Mouse (Mus musculus) embryonic facial prominence, embryonic 12.5 days (tissue): ENCODE measurements around the gene Spem1. TPM values are rescaled to one million over a fixed set of nuclear protein-coding genes. Genes with fewer than 3 reads are reported as not detected.

Experiments
- ATAC-seq: fragments of 200-750 bp; cut with Nextera tagmentation; 2 replicates; pipeline ENCODE4 v1.8.0; 2017; ENCODE audit not compliant: insufficient number of reproducible peaks, insufficient read depth, low FRiP score, low TSS enrichment
- H3K27ac ChIP-seq: fragments of 300-500 bp; sonication (generic); 2 replicates; pipeline ENCODE4 v1.5.1; 2016; ENCODE audit warnings: mild to moderate bottlenecking
- H3K27me3 ChIP-seq: fragments of 300-500 bp; sonication (generic); 2 replicates; pipeline ENCODE4 v1.6.1; 2016; ENCODE audit warnings: mild to moderate bottlenecking, moderate library complexity
- H3K36me3 ChIP-seq: fragments of 300-500 bp; sonication (generic); 2 replicates; pipeline ENCODE4 v1.6.1; 2016; ENCODE audit warnings: mild to moderate bottlenecking
- H3K4me1 ChIP-seq: fragments of 300-500 bp; sonication (generic); 2 replicates; pipeline ENCODE4 v1.6.1; 2016
- H3K4me2 ChIP-seq: fragments of 300-500 bp; sonication (generic); replicated peaks from 2 replicates; pipeline ENCODE4 v1.6.1; 2016; ENCODE audit warnings: mild to moderate bottlenecking, moderate library complexity
- H3K4me3 ChIP-seq: fragments of 300-500 bp; sonication (generic); 2 replicates; pipeline ENCODE4 v1.5.1; 2016; ENCODE audit warnings: mild to moderate bottlenecking
- H3K9ac ChIP-seq: fragments of 300-500 bp; sonication (generic); 2 replicates; pipeline ENCODE4 v1.6.1; 2016; ENCODE audit warnings: mild to moderate bottlenecking, moderate library complexity
- H3K9me3 ChIP-seq: fragments of 300-500 bp; sonication (generic); 2 replicates; pipeline ENCODE4 v1.6.1; 2016; ENCODE audit warnings: mild to moderate bottlenecking, moderate library complexity
- WGBS: fragments of 180-500 bp; shearing (Covaris S2); methylation state at CpG from one replicate; pipeline ENCODE4 v1.1.7; 2016; 5-methylcytosine and 5-hydroxymethylcytosine counted together
- polyA plus RNA-seq: library from polyadenylated mRNA; unstranded; fragments of >200 nt; fragmentation: Nextera tagmentation; extraction: Ambion mirVana; gene quantifications from 2 replicates; pipeline ENCODE4 v1.2.1, GENCODE M21; 2016

The Spem1 gene
- polyA plus RNA-seq, 1 experiment from 2014 or later = 0.58 TPM

DNA sequence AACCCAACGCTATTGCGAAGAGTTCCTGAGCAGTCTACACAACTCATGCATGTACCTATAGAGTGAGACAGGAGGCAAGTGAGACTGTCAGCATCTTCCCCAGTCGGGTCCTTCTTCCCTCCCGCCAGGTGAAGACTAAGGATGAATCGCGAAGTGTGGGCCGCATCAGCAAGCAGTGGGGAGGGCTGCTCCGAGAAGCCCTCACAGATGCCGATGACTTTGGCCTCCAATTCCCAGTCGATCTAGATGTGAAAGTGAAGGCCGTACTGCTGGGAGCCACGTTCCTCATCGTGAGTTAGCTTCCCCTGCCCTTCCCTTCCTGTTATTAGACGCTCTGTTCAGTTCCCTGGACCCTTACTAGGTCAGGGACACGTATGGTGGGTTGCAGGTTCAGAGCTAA lies 27.9 kb upstream of the Spem1 start:
- Histone ChIP-seq H3K9me3 (no peaks in the 10 kb centered on the region), H3K9ac (no peak overlapping the region), H3K36me3 (peaks cover 49% of the 10 kb centered on the region), H3K27me3 (no peaks in the 10 kb centered on the region), H3K27ac (no peak overlapping the region), H3K4me1 (peaks cover 23% of the 10 kb centered on the region), H3K4me2 (no peak overlapping the region), H3K4me3 (no peak overlapping the region)
- 90% methylated on average over 15 of the region's 15 CpGs for WGBS
- no peak for ATAC-seq

DNA sequence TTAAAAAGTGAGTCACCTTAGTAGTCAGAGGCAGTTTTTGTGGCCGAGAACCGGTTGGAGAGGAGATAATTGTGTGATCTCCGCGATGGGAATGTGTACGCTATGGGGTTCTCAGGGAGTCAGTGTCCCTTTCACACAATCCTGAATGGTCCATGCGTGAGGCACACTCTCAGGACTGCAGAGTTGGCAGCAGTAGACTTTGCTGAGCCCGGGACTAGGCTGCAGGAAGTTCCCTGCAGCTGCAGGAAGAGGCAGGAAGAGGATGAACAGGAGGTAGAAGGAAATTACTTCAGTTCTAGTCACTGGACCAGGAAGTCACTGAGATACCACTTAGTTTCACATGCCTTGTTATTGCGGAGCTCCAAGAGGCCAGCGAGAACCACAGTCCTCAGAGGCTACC lies 27.1 kb upstream of the Spem1 start:
- ATAC-seq = no peak
- H3K27ac ChIP-seq = no peak overlapping the region
- H3K9me3 ChIP-seq = no peaks in the 10 kb centered on the region
- no peak overlapping the region for H3K4me2 ChIP-seq
- H3K9ac ChIP-seq = no peak overlapping the region
- H3K36me3 ChIP-seq = peaks cover 49% of the 10 kb centered on the region
- H3K27me3 ChIP-seq = no peaks in the 10 kb centered on the region
- no peak overlapping the region for H3K4me3 ChIP-seq
- peaks cover 23% of the 10 kb centered on the region for H3K4me1 ChIP-seq
- WGBS = 91% methylated on average over 9 of the region's 9 CpGs

DNA sequence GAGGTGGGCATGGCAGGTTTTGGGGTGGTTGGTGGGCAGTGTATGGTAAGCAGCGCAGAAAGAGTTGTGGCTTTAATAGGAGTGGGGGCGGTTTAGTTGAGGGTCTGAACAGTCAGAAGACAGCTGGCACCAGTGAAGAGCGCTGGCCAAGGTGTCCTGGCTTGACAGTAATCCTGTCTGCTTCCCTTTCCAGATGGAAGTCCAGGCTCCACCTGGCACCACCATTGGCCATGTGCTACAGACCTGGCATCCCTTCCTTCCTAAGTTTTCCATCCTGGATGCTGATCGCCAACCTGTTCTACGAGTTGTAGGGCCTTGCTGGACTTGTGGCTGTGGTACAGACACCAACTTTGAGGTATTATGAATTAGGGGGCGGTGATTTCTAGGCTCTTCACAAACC lies 26.0 kb upstream of the Spem1 start:
- Histone ChIP-seq H3K4me3 (peak overlapping the region; percentile 70), H3K4me2 (peak overlapping the region; percentile 86), H3K9me3 (no peaks in the 10 kb centered on the region), H3K36me3 (peaks cover 49% of the 10 kb centered on the region), H3K27me3 (no peaks in the 10 kb centered on the region), H3K4me1 (peaks cover 23% of the 10 kb centered on the region), H3K27ac (peak overlapping the region; percentile 96; the same call in 1 of the 2 replicates), H3K9ac (peak overlapping the region; percentile 83; the same call in 1 of the 2 replicates)
- no peak for ATAC-seq
- 97% methylated on average over 6 of the region's 6 CpGs for WGBS

DNA sequence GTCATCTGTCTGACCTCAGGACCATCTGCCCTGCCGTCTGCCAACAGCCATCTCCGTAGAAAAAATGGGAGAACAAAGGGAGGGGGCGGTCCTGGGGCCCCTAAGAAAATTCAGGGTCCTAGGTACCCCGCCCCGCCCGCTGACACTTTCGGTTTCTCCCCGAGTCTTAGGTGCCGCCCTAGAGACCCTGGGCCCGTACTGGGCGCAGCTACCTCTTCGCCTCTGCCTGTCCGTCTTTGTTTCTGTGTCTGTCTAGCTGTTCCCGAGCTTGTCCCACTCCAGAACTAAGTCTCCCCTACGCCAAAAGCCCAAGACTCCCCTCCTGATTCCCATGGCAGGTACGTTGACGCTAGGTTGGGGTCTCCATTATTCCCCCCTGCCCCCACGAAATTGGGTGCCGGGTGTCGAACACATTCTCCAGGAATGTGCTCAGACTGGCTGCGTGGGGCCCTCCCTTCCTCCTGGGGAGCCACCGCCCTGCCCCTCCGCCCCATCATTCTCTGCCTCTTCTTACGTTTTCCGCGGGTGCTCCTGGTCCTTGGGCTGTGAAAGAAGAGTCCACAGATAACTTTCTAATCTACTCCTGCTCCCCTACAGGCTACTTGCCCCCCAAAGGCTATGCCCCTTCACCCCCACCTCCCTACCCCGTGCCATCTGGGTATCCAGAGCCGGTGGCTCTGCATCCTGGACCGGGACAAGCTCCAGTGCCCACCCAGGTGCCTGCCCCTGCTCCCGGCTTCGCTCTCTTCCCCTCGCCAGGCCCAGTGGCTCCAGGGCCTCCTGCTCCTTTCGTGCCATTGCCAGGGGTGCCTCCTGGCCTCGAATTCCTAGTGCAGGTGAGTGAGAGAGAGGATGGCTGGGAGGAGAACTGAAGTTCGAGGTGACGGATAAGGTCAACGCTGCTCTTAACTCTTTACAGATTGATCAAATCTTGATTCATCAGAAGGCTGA lies 25.0 kb upstream of the Spem1 start:
- Histone ChIP-seq H3K4me1 (peaks cover 23% of the 10 kb centered on the region), H3K9me3 (no peaks in the 10 kb centered on the region), H3K27me3 (no peaks in the 10 kb centered on the region), H3K4me3 (peak overlapping the region; percentile 70), H3K36me3 (peaks cover 45% of the 10 kb centered on the region), H3K9ac (peak overlapping the region; percentile 83), H3K4me2 (peak overlapping the region; percentile 86), H3K27ac (peak overlapping the region; percentile 96)
- 11% methylated on average over 37 of the region's 37 CpGs for WGBS
- ATAC-seq = no peak

DNA sequence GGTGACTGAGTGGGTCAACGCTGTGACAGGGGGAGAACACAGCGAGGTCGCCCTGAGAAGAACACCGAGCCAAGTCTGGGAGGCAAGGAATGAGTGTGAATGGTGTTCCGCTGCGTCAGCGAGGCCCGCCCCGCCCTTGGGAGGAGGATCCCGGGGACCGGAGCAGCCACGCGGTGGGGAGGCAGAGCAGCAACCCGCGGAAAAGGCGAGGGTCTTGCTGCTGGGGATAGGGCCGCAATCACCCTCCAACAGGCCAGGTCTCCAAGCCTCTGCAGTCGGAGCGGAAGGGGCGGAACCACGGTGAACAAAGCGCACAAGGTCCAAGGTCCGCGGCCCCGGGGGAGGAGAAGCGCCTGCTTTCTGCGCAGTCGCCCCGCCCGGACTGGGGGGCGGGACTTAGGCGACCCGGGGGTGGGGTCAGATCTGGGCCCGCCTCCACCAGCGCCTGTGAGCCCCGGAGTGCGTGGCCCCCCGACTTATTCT lies 24.3 kb upstream of the Spem1 start, which contains the start of gene Plscr3:
Gene Plscr3, plus strand, starts transcription at position 179 of the 483 bp plus-strand sequence.
- peak within 1 kb of the TSS; percentile 83 for H3K9ac ChIP-seq
- under 1% methylated on average over 34 of the region's 38 CpGs for WGBS
- no peaks in the 10 kb centered on the region for H3K27me3 ChIP-seq
- ATAC-seq = peak; percentile 78
- H3K4me1 ChIP-seq = peaks cover 23% of the 10 kb centered on the region
- peak within 1 kb of the TSS; percentile 70 for H3K4me3 ChIP-seq
- H3K9me3 ChIP-seq = no peaks in the 10 kb centered on the region
- peak within 1 kb of the TSS; percentile 86 for H3K4me2 ChIP-seq
- peak within 1 kb of the TSS; percentile 96 for H3K27ac ChIP-seq
- H3K36me3 ChIP-seq = peaks cover 37% of the 10 kb centered on the region

DNA sequence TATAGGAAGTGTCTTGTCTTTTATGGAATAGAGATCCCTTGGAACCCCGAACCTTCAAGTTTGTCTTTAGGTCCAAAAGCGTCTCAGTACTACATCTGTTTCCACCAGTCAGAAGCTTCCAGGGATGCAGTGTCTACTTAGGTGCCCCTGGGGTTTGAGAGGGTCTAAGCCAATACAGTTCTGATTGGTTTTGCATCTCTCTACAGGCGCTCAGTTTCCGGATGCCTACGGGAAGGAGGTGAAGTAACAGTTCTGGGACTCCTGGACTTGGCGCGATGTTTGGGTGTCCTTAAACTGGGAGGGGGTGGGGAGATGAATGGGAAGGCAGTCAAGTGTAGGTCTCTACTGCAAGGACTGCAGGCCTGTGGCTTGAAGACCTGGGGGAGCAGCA lies 16.7 kb upstream of the Spem1 start:
- Histone ChIP-seq H3K4me2 (peak overlapping the region; percentile 97), H3K9me3 (no peaks in the 10 kb centered on the region), H3K9ac (peak overlapping the region; percentile 57; the same call in 1 of the 2 replicates), H3K27me3 (no peaks in the 10 kb centered on the region), H3K27ac (peak overlapping the region; percentile 85), H3K36me3 (0 out of 2 replicates have a peak, but pooled peaks cover 2% of the 10 kb centered on the region), H3K4me1 (peaks cover 34% of the 10 kb centered on the region), H3K4me3 (peak overlapping the region; percentile 79)
- 3% methylated on average over 7 of the region's 7 CpGs for WGBS
- no peak for ATAC-seq

DNA sequence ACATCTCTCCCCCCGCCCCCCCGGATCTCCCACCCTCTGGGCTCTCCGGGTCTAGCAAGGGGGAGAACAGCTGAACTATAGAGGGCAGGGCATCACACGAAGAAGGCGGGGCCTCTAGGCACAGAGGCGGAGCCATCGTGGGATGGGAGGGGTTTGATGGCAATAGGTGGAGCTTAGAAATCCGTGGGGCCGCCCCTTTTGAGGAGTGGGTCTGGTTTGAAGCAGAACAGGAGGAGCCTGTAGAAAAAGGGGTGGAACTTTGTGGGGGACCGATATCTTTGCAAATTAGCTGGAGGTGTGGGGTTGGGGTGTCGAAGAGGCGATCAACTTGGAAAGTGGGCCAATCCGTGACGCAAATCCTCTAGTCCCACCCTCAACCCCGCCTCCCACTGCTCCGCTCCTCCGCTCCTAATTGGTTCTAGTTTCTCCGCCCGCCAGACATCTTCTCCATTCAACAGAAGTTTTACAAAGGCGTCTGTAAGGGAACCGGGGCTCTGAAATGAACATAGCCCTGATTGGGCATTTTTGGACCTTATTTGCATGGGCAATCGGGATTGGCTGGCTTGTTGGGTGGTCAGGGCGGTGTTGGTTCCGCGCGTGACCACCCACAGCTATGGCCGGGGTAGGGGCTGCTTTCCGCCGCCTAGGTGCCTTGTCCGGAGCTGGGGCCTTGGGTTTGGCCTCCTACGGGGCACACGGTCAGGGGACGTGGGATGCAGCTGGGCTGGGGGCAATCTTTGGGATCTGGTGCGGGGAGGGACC lies 16.2 kb upstream of the Spem1 start, which contains the start of gene Tmem256:
Gene Tmem256, plus strand, starts transcription at position 563 of the 762 bp plus-strand sequence.
- peak; percentile 85 for ATAC-seq
- peak within 1 kb of the TSS; percentile 87 for H3K9ac ChIP-seq
- H3K27ac ChIP-seq = peak within 1 kb of the TSS; percentile 92
- 0 out of 2 replicates have a peak, but pooled peaks cover 8% of the 10 kb centered on the region for H3K36me3 ChIP-seq
- H3K4me2 ChIP-seq = peak within 1 kb of the TSS; percentile 97
- under 1% methylated on average over 34 of the region's 34 CpGs for WGBS
- H3K4me1 ChIP-seq = peaks cover 37% of the 10 kb centered on the region
- H3K27me3 ChIP-seq = no peaks in the 10 kb centered on the region
- peak within 1 kb of the TSS; percentile 79 for H3K4me3 ChIP-seq
- H3K9me3 ChIP-seq = no peaks in the 10 kb centered on the region

DNA sequence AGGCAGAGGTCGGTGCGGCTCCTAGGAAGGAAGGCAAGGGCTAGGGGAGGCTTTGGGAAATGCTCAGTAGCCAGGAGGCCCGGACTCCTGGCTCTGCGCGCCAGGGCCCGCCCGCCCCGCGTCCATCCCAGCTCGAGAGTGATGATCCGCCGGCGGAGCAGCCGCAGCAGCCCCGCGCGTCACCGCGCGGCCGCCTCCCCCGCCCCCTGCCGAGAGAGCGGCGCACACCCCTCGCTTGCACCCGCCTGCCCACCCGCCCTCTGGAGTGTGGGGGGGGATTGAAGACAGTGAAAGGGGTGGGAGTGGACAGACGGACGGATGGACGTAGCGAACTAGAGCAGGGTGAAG lies 15.6 kb upstream of the Spem1 start, which contains the start of gene Nlgn2:
Gene Nlgn2, minus strand, starts transcription at position 181 of the 348 bp plus-strand sequence.
- no peak for ATAC-seq
- peak within 1 kb of the TSS; percentile 79 for H3K4me3 ChIP-seq
- H3K4me1 ChIP-seq = peaks cover 37% of the 10 kb centered on the region
- peaks cover 14% of the 10 kb centered on the region for H3K36me3 ChIP-seq
- under 1% methylated on average over 29 of the region's 32 CpGs for WGBS
- H3K4me2 ChIP-seq = peak within 1 kb of the TSS; percentile 97
- H3K27me3 ChIP-seq = no peaks in the 10 kb centered on the region
- peak within 1 kb of the TSS; percentile 87 for H3K9ac ChIP-seq
- no peaks in the 10 kb centered on the region for H3K9me3 ChIP-seq
- H3K27ac ChIP-seq = peak within 1 kb of the TSS; percentile 92

DNA sequence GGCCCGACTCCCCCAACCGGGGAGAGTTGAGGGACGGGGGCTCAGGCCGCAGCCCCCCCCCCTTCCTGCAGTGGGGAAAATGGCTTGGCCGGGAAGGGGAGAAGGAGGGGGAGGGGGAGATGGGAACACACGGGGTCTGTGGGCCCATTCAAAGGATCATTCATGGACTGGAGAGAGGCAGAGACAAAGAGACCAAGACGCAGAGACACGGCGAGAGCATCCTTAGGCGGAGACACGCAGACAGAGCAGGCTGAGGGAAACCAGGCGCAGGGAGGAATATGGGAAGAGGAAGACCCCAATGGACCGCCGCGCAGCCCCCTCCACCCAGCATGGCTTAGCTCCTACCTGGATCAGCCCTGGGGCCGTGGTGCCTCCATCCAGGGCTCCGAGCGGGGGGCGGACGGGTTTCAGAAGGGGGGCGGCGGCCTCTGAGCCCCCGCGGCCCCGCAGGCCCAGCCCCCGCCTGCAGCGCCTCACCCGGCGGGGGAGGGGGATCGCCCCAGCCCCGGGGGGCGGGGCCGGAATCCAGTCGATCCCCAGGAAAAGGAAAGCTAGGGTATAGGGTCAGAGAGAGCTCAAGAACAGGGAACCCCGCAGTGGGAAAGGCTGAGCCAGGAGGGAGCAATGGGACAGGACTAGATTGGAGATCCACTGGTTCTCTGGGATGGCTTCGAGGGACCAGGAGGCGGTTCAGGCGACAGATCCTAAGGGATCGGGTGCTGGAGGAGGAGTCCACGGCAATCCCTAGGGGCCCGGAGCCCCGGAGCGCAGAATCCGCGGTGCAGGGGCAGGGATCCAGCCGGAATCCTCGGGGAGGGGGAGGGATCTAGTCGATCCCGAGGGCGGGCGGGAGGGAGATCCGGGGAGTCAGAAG lies 15.0 kb upstream of the Spem1 start:
- Histone ChIP-seq H3K9ac (peak overlapping the region; percentile 87), H3K27ac (peak overlapping the region; percentile 92), H3K4me3 (peak overlapping the region; percentile 79), H3K36me3 (peaks cover 20% of the 10 kb centered on the region), H3K9me3 (no peaks in the 10 kb centered on the region), H3K27me3 (no peaks in the 10 kb centered on the region), H3K4me2 (peak overlapping the region; percentile 97), H3K4me1 (peaks cover 37% of the 10 kb centered on the region)
- under 1% methylated on average over 48 of the region's 52 CpGs for WGBS
- ATAC-seq = no peak; the same call in 1 of the 2 replicates

DNA sequence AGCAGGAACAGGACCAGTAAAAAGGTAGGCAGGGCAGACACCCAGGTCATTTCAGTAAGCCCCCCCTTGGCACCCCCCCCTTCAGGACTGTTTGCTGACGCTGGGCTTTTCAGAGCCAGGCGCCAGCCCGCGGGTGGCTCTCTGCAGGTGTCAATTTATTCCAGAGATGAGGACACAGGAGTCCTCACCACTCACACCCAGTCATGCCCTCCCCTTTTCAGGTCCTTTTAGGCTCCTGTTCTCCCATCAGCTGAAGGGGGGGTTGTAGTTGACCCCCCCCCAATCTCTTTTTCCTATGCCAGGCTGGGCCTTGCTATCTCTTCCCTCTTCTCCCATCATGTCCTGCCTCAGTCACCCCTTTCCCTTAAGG lies 14.0 kb upstream of the Spem1 start:
- no peak for ATAC-seq
- Histone ChIP-seq H3K9me3 (no peaks in the 10 kb centered on the region), H3K36me3 (peaks cover 25% of the 10 kb centered on the region), H3K4me1 (peaks cover 37% of the 10 kb centered on the region), H3K27ac (peak overlapping the region; percentile 92), H3K4me2 (peak overlapping the region; percentile 97), H3K4me3 (peak overlapping the region; percentile 79), H3K27me3 (no peaks in the 10 kb centered on the region), H3K9ac (peak overlapping the region; percentile 87; the same call in 1 of the 2 replicates)
- WGBS = 3% methylated on average over 4 of the region's 4 CpGs
